Mouse (Mus musculus): ENCODE data around the gene Ptprn. TPM values are rescaled to one million over a fixed set of nuclear protein-coding genes. Genes with fewer than 3 reads are reported as not detected.

Gene Ptprn
- polyA plus RNA-seq (2014; fragmentation: Illumina TruSeq; extraction: RNeasy Lipid Tissue Mini Kit (QIAGEN cat#74804); ENCODE audit: low read depth, low replicate concordance), result not detected

DNA sequence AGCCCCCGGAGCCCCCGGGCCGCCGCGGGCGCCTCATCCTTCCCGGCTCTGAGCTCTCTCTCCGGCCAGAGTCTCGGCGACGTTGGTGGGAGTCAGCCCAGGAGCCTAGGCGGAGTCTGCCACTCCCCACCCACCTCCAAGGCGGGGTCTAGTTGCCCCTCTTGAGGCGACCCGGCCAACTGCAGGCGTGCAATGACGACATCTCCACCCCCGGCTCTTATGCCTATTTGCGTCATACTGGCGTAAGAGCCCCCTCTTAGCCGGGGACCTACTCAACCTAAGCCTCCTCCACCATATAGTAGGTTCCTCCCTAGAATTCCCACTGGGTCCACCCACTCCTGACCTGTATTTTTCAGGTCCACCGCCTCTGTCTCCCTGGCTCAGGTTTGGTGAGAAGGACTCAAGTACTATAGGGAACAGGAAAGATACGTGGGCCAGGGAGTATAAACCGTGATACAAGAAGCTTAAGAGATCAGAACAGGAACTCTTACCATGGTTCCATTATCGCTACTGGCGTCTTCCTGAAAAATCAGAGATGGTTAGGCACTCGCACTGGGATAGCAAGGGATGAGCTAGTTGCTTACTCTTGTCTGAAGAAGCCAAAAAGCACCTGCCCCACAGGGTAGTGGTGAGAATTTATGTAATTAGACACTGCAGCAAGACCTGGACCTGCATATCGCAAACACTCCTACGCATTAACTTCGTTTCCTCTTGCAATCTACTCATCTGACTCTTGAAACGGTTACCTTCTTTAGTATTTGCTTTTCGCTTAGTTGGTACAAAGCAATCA, at the start of gene Ptprn:
Gene Ptprn, minus strand, starts transcription at position 412 of the 790 bp plus-strand sequence.

GRCm38 (mm10) chr1:75278228-75278627, 13.9 kb upstream of the Ptprn start, which contains the start of gene Resp18:
Resp18 (minus strand) TSS chr1:75278415.

GRCm38 (mm10) chr1:75236117-75237050, 27.9 kb downstream of the Ptprn start, which contains the start of gene Dnajb2:
Dnajb2 (plus strand) TSS chr1:75236406.

GRCm38 (mm10) chr1:75231664-75232152, 32.6 kb downstream of the Ptprn start, which contains the start of gene A630095N17Rik:
A630095N17Rik (minus strand) TSS chr1:75232102.

DNA sequence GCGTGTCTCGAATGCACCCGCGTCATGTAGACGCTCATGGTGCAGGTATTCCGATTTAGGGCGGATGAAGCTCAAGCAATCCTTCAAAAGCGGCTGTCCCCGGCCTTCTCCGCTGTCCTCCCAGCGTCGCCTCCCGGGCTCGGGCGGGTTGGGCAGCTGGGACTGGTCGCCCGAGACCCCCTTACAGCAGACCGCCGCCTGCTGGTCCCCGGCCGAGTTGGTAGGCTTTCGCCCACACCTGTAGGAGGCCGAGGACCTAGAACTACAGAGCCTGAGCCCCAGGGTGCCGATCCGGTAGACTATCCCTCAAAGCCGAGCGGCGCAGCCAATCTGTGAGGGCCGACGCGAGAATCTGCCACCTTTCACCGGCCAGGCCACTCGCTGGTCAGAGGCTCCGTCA, 44.8 kb downstream of the Ptprn start, which contains the start of gene Tuba4a:
Gene Tuba4a, minus strand, starts transcription at position 335 of the 400 bp plus-strand sequence.

GRCm38 (mm10) chr1:75210136-75211087, 53.9 kb downstream of the Ptprn start, which contains the start of the genes Glb1l and Stk16:
Glb1l (minus strand) TSS chr1:75210813.
Stk16 (plus strand) TSS chr1:75210838.

Other genes with a start within 250 kb of the Ptprn start
- gene Nhej1, start 139.3 kb downstream of the Ptprn start, polyA plus RNA-seq (2014; fragmentation: Illumina TruSeq; extraction: RNeasy Lipid Tissue Mini Kit (QIAGEN cat#74804); ENCODE audit: low read depth, low replicate concordance), result 0.89 TPM
- gene Slc23a3, start 130.6 kb downstream of the Ptprn start, polyA plus RNA-seq (2014; fragmentation: Illumina TruSeq; extraction: RNeasy Lipid Tissue Mini Kit (QIAGEN cat#74804); ENCODE audit: low read depth, low replicate concordance), result 5.4 TPM
- 14.0 TPM for gene Cnppd1, start 121.8 kb downstream of the Ptprn start, polyA plus RNA-seq (2014; fragmentation: Illumina TruSeq; extraction: RNeasy Lipid Tissue Mini Kit (QIAGEN cat#74804); ENCODE audit: low read depth, low replicate concordance)
- 11.7 TPM for gene Retreg2, start 121.7 kb downstream of the Ptprn start, polyA plus RNA-seq (2014; fragmentation: Illumina TruSeq; extraction: RNeasy Lipid Tissue Mini Kit (QIAGEN cat#74804); ENCODE audit: low read depth, low replicate concordance)
- not detected for gene Zfand2b, start 95.9 kb downstream of the Ptprn start, polyA plus RNA-seq (2014; fragmentation: Illumina TruSeq; extraction: RNeasy Lipid Tissue Mini Kit (QIAGEN cat#74804); ENCODE audit: low read depth, low replicate concordance)
- gene Abcb6, start 84.1 kb downstream of the Ptprn start, polyA plus RNA-seq (2014; fragmentation: Illumina TruSeq; extraction: RNeasy Lipid Tissue Mini Kit (QIAGEN cat#74804); ENCODE audit: low read depth, low replicate concordance), result 8.3 TPM
- 6.7 TPM for gene Ankzf1, start 72.4 kb downstream of the Ptprn start, polyA plus RNA-seq (2014; fragmentation: Illumina TruSeq; extraction: RNeasy Lipid Tissue Mini Kit (QIAGEN cat#74804); ENCODE audit: low read depth, low replicate concordance)
- gene Atg9a, start 72.3 kb downstream of the Ptprn start, polyA plus RNA-seq (2014; fragmentation: Illumina TruSeq; extraction: RNeasy Lipid Tissue Mini Kit (QIAGEN cat#74804); ENCODE audit: low read depth, low replicate concordance), result 10.1 TPM
- 137 TPM for gene Glb1l, start 53.7 kb downstream of the Ptprn start, polyA plus RNA-seq (2014; fragmentation: Illumina TruSeq; extraction: RNeasy Lipid Tissue Mini Kit (QIAGEN cat#74804); ENCODE audit: low read depth, low replicate concordance)
- 19.9 TPM for gene Stk16, start 53.7 kb downstream of the Ptprn start, polyA plus RNA-seq (2014; fragmentation: Illumina TruSeq; extraction: RNeasy Lipid Tissue Mini Kit (QIAGEN cat#74804); ENCODE audit: low read depth, low replicate concordance)
- 14.7 TPM for gene Tuba4a, start 44.6 kb downstream of the Ptprn start, polyA plus RNA-seq (2014; fragmentation: Illumina TruSeq; extraction: RNeasy Lipid Tissue Mini Kit (QIAGEN cat#74804); ENCODE audit: low read depth, low replicate concordance)
- gene A630095N17Rik, start 32.4 kb downstream of the Ptprn start, polyA plus RNA-seq (2014; fragmentation: Illumina TruSeq; extraction: RNeasy Lipid Tissue Mini Kit (QIAGEN cat#74804); ENCODE audit: low read depth, low replicate concordance), result not detected
- gene Dnajb2, start 28.1 kb downstream of the Ptprn start, polyA plus RNA-seq (2014; fragmentation: Illumina TruSeq; extraction: RNeasy Lipid Tissue Mini Kit (QIAGEN cat#74804); ENCODE audit: low read depth, low replicate concordance), result 13.9 TPM
- not detected for gene Resp18, start 13.9 kb upstream of the Ptprn start, polyA plus RNA-seq (2014; fragmentation: Illumina TruSeq; extraction: RNeasy Lipid Tissue Mini Kit (QIAGEN cat#74804); ENCODE audit: low read depth, low replicate concordance)
- 0.81 TPM for gene Dnpep, start 53.5 kb upstream of the Ptprn start, polyA plus RNA-seq (2014; fragmentation: Illumina TruSeq; extraction: RNeasy Lipid Tissue Mini Kit (QIAGEN cat#74804); ENCODE audit: low read depth, low replicate concordance)
- gene Des, start 95.8 kb upstream of the Ptprn start, polyA plus RNA-seq (2014; fragmentation: Illumina TruSeq; extraction: RNeasy Lipid Tissue Mini Kit (QIAGEN cat#74804); ENCODE audit: low read depth, low replicate concordance), result 0.40 TPM
- gene Speg, start 110.8 kb upstream of the Ptprn start, polyA plus RNA-seq (2014; fragmentation: Illumina TruSeq; extraction: RNeasy Lipid Tissue Mini Kit (QIAGEN cat#74804); ENCODE audit: low read depth, low replicate concordance), result 1.1 TPM
- gene Gmppa, start 171.4 kb upstream of the Ptprn start, polyA plus RNA-seq (2014; fragmentation: Illumina TruSeq; extraction: RNeasy Lipid Tissue Mini Kit (QIAGEN cat#74804); ENCODE audit: low read depth, low replicate concordance), result 4.3 TPM
- not detected for gene Asic4, start 185.9 kb upstream of the Ptprn start, polyA plus RNA-seq (2014; fragmentation: Illumina TruSeq; extraction: RNeasy Lipid Tissue Mini Kit (QIAGEN cat#74804); ENCODE audit: low read depth, low replicate concordance)
- 0.40 TPM for gene Chpf, start 214.8 kb upstream of the Ptprn start, polyA plus RNA-seq (2014; fragmentation: Illumina TruSeq; extraction: RNeasy Lipid Tissue Mini Kit (QIAGEN cat#74804); ENCODE audit: low read depth, low replicate concordance)
- not detected for gene Tmem198, start 215.0 kb upstream of the Ptprn start, polyA plus RNA-seq (2014; fragmentation: Illumina TruSeq; extraction: RNeasy Lipid Tissue Mini Kit (QIAGEN cat#74804); ENCODE audit: low read depth, low replicate concordance)
- not detected for gene Obsl1, start 241.9 kb upstream of the Ptprn start, polyA plus RNA-seq (2014; fragmentation: Illumina TruSeq; extraction: RNeasy Lipid Tissue Mini Kit (QIAGEN cat#74804); ENCODE audit: low read depth, low replicate concordance)
- gene Inha, start 242.6 kb upstream of the Ptprn start, polyA plus RNA-seq (2014; fragmentation: Illumina TruSeq; extraction: RNeasy Lipid Tissue Mini Kit (QIAGEN cat#74804); ENCODE audit: low read depth, low replicate concordance), result not detected